Mouse (Mus musculus) frontal cortex, postnatal 14 days (tissue): ENCODE measurements around the gene Phf19.

Experiments used
- DNase-seq, 2 experiments: peaks; one replicate each; pipeline ENCODE4 v3.0.0; 2022; ENCODE audit warnings: low spot score in 2 of 2

The Phf19 gene

DNA sequence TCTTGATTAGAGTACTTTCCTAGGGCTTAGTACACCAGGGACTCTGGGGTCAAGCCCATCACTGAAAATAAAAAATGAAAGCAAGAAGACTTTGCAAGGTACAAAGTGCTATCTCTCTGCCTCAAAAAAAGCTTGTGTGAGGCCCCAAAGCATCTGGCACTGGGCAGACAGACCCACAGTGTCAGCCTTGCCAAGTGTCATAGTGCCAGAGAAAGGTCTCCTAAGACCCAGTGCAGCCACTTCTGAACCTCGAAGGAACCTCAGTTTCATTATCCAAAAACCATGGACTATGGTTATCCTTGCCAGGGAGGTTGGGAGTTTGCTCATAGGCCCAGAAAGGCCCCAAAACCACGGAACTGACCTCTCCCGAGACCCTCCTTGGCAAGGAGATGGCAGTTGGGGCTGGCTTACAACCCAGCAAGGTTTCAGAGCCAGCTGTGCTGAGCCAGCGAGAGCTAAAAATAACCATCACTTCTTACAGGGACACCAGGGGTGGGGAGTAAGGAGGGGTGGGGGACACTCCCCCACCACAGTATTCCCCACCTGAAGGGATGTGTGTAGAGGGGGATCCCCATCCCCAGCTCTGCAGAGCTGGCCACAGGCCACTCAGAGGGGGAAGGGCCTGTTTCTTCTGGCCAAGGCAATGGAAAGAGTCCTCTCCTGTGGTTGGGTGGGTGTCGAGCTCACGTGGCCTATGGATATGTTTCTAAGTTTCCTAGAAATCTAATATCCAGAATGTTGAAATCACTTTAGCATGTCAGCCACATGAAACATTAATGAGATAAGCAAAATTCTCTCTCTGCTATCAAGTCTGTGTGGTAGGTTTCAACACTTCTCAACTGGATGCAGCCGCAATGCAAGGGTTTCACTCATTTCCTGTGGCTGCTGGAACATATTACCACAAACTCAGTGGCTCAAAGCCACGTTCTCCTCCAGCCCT lies 24.7 kb upstream of the Phf19 start:
- DNase-seq: no peak

DNA sequence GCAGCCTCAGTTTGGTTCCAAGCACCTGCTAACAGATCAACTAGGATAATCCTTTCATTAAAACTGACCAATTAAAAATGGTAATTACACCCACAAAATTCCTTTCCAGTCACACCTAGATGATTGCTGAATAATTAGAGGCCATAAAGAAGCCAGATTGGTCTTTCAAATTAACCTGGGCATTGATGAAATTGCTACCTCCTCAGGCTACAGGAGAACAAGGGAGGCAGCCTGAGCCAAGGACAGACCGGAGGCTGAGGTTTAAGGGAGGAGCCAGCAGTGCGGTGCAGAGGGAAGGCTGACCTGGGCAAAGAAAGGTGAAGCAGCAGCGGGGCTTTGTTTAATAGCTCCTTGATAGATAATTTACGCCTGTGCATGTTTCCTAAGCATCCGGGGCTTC lies 23.6 kb upstream of the Phf19 start:
- no peak for DNase-seq

DNA sequence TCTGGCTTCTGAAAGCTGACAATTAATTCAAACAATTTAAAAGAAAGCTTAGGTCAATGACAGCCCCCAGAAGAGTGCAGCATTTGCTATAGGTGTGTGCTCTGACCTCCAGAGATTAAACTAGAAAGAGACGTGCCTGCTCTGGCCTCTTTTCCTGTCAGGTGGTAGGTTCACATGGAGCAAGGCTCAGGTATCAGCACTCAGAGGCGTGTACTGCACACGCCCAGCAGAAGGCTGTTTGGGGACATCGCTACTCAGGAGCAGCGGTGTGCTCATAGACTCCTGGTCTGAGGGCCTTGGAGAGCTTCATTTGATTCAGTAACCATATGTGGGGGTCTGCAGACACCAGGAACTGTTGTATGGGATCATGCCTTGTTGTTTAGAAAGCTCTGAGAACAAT lies 13.5 kb upstream of the Phf19 start:
- DNase-seq: no peak

DNA sequence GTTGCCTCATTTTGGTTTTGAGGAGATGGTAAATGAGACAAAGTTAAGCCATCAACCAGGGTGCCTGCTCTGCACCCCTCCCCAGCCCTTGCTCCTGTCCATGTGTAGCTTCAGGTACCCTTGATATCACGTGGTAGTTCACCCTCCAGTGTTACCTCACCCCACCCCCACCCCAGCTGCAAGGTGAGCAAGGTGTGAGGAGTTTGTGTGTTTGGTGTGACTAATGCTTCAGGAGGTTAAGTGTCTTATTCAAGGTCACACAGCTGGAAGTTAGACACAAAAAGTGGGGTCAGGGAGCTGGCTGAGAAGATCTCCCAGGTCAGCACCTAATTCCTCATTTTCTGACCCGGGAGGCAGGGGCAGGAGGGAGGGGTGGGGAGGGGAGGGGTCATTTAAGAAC lies 8.9 kb upstream of the Phf19 start:
- DNase-seq: no peak

DNA sequence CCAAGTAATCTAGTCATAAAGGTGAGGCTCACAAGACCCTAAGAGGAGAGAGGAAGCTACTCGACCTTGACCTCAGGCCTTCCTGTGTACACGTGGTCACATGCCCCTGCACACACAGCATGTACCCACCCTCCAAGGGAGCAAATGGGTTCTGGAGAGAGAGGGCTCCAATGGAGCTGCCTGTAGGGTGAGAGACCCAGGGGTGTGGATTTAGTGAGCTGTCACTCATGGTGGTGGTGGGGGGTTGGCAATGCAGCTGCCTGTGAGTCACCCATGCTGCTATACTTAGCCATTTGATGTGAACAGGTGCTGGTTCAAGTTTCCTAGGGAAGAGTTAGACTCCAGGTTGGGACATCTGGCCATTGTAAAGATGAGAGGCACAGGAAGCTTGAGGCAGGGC lies 6.3 kb upstream of the Phf19 start:
- no peak for DNase-seq

DNA sequence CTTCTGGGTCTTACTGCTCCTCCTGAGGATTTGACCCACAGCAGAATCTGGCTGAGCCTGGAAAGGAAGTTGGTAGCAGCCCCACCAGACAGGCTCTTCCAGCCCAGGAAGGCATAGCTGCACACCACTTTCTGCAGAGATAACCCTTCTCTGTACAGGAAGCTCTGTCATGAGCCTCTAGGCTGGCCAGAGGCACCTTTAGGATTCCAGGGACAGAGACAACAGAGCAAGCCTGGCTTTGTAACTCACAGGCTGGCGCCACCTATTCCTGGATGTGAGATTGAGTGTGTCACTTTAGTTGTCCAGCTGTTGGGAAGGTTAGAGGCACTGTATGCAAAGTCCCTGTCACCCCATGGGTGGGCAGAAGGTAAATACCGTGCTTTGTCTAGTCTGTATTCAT lies 1.3 kb upstream of the Phf19 start:
- DNase-seq: no peak

DNA sequence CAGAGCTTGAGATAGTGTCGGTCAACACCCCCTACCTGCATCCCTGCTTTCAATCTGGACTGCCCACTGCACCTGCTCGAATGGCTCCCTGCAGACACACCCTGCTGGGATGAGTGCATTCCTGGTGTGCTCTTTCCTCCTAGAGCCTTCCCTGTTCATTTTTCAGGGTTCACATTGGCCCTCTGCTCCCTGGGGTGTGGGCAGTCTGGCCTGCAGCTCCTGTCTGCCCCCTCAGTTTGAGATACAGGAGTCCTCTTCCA lies 927 bp upstream of the Phf19 start:
- DNase-seq: no peak

DNA sequence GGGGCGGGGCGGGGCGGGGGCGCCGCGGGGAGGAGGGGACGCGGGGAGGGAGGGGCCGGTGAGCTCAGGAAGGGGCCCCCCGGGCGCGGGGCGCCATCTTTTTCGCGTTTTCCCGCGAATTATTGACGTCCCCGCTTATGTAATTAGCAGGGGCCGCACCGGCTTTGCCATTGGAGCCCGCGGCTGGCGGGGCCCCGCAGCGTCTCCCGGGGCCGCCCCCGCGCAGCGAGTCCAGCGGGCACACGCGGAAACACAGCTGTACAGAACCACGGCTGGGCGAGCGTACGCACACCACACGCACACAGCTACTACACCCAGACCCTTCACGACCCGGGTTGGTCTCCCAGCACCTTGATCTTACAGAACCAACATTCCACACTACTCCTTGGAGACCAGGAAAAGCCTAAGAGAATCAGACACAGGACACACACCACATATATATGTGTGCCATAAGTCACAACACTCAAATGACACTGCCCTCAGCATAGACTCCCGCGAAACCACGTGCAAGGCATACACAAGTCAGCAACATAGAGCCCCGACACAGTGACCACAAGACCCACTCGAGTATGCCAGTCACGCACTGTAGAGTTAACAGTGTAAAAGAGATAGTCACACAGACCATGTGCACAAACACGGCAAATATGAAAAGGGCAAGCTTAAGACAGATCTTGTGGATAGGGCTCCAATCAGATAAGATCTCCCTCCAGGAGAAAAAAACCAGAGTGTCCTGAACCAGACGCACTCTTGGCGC lies 420 bp upstream of the Phf19 start:
- DNase-seq: no peak

DNA sequence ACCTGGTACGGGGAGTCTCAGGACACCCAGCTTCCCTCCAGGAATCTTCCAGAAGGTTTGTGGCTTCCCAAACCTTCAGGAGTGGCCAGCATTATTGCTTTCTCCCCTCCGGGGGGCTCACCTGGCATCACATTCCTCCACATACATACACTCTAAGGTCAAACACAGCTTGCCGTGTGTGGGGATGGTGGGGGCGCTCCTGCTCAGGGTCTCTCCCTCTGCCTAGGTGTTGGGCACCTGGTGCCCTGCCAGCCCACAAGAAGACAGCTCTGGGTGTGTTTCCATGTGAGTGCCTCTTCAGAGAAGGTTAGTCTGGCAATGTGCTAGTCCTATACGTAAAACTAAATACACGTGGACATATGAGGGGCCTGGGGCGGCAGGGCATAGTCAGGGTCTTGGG lies 1.2 kb downstream of the Phf19 start:
- DNase-seq: no peak

DNA sequence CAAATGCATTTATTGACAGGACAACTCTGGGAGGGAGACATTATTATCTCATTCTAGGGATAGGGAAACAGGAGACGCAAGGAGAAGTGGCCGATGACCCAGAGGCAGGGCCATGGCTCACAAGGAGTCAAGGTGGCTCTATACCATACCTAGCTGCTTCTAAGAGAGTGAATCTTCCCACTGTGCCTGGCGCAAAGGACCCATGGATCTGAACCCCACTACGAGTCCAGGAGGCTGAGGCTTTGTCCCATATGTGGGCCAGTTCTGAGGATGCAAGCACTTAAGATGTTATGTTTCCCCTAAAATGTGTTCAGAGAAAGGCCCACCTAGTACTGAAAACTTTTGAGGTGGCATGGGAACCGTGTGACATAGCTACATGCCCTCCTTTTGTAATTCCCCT lies 2.0 kb downstream of the Phf19 start:
- no peak for DNase-seq

DNA sequence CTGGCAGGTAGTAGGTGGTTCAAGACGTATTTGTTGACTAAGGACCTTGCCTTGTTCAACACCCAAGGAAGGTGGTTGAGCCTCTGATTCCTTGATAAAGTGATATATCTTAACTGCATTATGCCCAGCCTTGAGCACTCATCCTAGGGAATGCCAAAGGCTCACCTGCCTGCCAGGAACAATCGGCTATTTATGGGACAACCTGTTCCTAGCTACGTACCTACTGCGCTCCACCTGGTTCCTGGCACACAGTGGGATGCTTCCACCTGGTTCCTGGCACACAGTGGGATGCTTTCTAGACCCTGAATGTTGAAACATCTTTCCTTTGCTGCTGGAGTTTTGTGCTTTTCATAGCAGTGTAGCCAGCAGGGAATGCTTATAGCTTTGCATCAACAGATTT lies 4.1 kb downstream of the Phf19 start:
- DNase-seq: no peak

DNA sequence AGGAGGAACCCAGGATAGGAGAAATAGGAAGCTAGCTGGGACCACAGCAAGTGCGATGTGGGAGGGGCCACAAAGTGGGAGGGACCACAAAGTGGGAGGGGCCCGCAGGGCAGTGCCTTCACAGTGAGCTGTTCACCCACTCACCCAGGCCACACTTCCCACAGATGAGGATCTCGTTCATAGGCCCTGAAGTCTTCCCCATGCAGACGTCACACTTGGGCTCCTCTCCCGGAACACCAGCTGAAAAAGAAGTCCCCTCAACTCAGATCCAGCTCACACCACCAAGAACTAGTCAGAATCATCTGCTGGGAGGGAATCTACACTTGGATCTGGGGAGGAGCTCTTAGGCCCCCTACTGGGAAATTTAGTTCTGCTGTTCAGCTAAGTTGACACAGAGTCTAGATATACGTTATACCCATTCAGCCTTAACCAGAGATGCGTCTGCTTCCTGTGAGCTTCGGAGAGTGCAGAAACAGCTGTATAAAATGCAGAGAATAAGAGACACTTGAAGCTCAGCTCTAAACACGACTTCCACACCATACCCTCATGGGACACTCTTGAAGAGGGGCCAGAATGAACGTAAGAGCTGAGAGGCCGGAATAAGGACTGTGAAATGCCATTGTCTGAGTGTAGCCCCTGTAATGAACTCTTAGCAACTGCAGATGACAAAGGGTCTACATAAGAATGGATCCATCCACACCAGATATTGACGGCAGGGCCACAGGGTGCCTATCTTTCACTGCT lies 6.8 kb downstream of the Phf19 start:
- DNase-seq: peak in 1 of 2 experiments; percentile 39

DNA sequence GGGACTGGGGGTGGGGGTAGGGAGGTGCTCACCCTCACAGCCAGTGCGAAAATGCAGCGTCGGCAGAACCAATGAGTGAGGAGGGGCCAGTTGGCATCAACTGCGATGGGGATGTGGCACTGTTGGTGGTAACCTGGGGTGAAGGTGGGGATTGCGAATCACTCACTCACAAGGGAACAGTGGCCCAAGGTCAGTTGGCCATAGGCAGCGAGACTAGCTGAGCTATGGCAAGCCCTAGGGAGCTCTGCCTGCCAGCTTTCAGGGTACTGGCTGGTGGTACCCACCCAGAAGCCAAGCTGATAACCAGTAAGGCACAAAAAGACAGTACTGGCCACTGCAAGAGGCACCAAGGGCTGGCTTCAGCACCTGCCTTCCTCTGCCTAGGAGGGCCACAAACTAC lies 7.4 kb downstream of the Phf19 start:
- no peak for DNase-seq

DNA sequence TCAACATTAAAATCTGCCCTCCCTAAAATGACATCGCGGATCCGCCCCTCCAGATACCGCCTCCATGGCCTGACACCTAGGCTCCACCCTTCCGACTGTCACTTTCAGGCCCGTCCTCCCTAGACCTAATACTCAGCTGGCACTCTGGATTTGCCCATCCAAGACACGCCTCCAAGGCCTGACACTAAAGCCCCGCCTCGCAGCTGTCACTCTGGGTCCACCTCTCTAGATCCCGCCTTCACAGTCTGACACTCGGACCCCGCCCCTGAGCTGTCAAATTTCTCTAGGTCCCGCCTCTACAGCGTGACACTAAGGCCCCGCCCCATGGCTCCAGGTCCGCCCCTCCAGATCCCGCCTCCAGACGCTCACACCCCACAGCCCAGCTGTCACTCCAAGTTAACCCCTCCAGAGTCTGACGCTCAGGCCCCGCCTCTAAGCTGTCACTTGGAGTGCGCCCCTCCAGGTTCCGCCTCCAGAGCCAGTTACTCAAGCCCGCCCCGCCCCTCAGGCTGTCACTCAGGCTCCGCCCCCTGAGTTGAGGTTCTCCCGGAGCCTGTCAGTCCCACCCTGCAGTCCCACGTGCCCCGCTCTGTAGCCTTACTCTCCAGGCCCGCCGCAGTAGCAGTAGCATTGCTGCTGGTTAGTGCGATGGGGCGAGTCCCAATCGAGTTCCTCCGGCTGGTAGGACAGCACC lies 8.8 kb downstream of the Phf19 start:
- peak; percentile 96 to 99 for DNase-seq

DNA sequence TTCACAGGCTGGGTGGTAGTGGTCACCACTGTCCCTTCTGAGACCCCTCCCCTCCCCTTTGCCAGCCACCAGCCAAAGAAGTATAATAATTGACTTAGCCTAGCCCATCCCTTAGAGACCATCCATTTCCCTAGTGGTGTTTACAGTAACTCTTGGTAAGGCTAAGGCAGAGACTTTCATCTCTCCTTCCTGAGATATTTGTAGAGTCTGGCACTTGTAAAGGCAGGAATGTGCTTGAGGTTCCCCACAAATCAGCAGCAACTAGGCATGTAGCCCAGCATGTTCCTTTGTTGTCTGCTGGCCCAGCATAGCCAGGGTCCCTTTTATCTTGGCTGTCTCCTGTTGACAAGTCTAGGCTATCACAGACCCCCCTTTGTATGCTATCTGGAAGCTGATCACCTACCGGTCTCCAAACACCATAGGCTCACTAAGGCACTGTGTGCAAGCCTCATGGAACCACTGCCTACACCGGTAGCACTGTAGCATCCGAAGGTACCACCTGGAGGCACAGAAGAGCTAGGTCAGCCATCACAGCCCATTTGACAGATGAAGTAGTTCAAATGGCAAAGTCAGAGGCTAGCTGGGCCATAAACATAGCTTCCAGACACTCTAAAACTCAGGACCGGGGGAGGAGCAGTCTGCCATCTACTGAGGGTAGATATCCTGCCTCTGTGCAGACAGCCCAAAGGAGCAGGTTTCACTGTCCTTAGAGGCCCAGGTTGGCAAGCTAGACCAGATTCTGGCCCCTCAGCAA lies 10.0 kb downstream of the Phf19 start:
- no peak for DNase-seq

DNA sequence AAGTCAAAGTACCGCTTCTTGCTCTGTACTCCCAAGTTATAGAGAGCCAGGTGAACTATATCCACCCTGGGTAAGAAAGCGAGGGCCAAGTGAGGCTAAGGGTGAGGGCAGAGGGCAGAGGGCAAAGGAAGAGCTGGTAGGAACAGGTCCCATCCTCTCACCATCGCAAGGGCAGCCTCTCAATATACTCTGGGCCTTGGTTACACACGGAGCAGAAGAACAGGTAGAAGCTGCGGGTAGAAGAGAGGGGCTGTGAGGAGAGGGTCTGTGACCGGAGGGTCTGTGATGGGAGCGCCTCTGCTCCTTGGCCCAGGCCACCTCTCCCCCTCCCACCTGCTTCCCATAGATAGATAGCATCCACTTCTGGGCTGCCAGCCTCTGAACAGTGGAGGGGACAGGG lies 10.6 kb downstream of the Phf19 start:
- DNase-seq: no peak

DNA sequence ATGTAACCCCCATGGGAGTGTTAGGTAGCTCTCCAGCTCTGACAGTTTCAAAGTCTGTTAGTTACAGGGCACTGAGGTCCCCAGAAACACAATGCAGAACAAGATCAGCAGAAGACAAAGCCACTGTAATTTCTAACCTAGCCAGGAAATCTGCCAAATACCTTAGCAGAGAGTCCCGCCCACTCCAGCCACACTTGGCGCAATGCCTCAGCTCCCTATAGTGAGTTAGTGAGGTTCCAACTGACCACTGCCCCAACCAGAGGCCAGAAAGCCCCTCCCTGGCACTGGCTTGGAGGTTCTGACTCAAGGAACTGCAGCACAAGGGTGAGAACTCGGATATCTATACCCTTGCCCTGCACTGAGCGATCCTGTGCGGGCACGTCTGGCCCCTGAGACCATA lies 11.1 kb downstream of the Phf19 start:
- DNase-seq: no peak

DNA sequence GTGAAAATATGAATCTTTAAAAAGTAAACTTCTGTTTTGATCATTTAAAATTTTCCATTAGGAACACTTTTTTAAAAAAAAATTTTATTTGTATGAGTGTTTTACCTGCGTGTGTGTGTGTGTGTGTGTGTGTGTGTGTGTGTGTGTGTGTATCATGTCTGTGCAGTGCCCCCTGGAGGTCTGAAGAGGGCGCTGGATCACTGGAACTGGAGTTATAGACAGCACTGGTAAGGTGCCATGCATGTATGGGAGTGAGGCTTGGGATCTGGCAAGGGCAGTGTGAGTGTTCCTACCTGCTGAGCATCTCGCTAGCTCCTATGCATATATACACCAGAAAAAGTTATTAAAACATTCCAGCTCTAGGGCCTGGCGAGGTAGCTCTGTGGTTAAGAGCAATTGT lies 12.1 kb downstream of the Phf19 start:
- no peak for DNase-seq

DNA sequence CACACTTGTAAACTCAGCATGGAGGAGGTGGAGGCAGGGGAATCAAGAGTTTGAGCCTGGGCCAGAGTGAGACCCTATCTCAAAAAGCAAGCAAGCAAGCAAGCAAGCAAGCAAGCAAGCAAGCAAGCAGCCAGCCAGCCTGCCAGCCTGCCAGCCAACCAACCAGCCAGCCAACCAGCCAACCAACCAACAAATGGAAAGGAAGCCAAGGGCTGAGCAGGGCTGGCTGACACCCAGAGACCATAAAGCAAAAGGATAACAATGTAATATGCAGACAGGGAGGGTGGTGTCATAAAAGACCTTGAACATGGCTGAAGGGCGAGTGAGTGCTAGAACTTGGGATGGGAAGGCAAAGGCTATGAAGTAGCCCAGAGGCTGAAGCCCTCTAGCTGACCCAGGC lies 13.4 kb downstream of the Phf19 start:
- no peak for DNase-seq

DNA sequence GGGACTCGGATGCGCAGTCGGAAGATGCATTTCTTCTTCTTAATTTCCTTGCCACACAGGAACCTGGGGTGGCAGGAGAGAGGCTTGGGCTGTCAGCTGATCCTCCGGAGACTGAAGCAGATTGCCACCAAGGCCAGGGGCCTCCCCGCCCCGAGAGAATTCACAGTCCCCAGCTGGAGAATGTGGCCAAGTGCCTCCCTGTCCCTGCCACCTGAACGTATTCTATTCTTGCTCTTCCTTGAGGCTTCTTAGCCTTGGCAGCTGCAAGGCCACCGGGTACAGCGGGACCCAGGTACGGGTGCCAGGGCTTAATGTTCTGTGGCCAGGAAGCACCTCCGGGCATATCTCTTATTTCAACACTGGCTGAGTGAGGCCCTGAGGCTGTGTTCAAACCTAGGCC lies 14.1 kb downstream of the Phf19 start:
- DNase-seq: no peak

DNA sequence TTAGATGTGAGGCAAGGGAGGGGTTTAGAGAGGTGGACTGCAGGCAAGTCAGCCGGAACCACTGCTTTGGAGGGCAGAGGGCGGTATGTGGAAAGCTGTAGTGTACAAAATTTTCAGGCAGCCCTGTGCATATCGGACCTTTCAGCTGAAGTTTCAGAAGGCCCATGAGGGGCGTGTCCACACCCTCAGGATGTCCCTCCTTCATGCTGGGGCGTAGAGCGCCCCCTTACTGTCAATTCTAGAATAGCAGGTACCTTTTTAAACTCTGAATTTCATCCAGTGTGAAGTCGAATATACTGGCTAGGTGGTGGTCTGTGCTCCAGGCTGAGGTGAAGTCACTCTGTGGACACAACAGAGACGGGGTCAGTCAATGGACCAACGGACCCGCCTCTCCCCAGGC lies 16.0 kb downstream of the Phf19 start:
- DNase-seq: no peak
